Mouse (Mus musculus) yolk sac, embryonic 10.5 days (tissue): Measurements from ENCODE around the gene Iqck.

Source experiments
- DNase-seq: peaks from one replicate; pipeline ENCODE4 v3.0.0-alpha.2; 2017; ENCODE audit warnings: low spot score

Gene Iqck

DNA sequence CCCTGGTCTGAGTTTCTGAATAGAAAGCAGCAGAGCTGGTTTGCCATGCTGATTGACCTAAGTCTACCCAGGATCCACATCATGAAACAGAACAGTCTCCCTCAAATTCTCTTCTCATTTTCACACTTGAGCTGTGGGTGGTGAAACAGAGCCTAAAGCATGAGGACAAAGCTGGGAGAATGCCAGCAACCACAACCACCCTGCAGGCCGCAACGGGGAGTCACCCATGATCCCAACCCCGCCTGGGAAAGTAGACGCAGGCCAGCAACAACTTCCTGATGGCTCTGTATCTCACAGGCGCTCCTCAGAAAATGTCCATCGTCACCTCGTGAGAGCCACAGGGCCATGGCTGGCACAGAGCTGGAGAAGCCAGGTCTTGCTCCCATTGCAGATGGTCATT is 4.0 kb upstream of the Iqck start:
- no peak for DNase-seq

DNA sequence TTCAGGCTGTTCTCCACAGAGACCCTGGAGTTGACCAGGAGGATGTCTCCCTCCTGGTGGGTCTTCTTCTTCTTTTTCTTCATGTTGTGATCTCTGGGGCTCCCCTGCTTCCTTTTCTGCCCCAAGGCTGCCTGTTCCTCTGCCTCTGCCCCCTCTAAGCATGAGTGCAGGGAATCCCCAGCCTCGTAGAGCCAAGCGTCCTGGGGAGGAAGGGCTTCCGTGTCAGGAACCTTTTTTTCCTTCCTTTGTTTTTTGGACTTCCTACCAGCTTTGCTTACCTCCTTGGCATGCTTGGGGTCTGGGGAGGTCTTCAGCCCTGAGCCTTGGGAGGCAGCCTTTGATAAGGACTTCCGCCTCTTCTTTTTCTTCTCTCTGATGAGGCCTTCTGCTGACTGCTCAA is 2.9 kb upstream of the Iqck start:
- DNase-seq: no peak

DNA sequence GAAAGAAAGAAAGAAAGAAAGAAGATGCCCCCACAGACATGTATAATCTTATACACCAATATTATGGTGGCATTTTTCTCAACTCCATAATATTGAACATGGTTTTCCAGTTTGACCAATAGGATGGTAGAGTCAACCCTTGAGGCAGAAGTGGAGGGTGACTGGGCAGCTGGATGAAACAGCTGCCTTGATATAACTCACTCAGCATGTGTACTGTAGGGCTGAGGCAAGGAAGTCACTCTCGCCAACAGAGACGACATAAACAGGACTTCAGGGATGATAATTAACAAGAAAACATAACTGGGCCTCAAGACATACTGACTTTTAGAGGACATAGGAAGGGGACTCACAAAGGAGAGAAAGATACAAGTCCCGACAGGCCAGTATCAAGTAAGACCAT is 946 bp upstream of the Iqck start:
- no peak for DNase-seq

DNA sequence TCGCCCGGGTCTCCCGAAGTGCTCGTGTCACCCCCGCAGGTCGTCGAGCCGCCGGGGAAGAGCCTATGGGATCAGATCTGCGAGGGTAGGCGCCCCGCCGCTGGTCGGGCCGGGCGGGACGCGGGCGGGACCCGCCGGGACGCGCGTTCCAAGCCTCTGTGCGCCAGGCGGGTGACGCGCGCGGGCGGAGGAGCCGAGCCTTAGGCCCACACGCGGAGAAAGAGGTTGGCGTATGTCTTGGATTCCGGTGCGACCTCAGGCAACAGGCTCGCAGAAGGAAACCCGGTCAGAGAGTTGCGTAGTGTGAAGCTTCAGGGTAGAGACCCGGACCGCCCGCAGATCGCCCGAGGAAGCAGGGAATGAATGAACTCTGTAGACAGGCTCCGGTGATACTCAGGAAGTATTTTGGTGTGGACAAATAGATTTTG is 339 bp downstream of the Iqck start, which contains the start of gene Knop1:
Knop1 (minus strand) TSS at position 378 of the 428 bp plus-strand sequence.
- no peak for DNase-seq

DNA sequence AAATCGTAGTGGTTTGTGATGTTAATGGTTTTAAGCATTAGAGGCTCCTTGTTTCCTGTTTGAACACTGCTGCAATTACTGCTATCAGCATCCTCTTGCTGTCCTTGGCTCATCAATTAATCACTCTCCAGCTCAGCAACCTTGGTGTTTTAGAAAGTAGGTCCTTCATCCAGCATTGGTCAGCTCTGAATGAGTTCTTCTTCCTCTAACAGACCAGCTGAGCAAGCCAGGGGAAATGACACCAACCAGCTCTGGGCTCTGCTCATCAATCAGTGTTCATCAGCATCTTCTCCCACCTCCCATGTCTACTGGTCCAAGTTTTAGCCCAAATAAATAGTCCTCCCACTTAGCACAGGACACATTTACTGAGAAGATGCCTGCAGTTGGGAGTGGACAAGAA is 3.1 kb downstream of the Iqck start:
- DNase-seq: no peak

DNA sequence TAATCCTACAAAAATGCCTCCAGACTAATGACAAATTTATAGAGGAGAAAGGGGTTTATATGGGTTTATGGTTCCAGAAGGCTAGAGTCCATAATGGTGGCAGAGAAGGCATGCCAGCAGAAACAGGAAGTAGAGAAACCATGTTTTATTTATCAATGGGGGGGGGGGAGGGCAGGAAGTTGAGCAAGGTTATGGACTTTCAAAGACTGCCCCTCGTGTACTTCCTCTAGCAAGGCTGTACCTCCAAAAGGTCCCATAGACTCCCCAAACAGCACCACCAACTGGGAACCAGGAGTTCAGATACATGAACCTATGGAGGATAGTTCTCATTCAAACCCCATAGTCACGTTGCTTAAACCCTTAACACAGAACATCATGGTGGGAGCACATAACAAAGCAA is 9.8 kb downstream of the Iqck start:
- no peak for DNase-seq

DNA sequence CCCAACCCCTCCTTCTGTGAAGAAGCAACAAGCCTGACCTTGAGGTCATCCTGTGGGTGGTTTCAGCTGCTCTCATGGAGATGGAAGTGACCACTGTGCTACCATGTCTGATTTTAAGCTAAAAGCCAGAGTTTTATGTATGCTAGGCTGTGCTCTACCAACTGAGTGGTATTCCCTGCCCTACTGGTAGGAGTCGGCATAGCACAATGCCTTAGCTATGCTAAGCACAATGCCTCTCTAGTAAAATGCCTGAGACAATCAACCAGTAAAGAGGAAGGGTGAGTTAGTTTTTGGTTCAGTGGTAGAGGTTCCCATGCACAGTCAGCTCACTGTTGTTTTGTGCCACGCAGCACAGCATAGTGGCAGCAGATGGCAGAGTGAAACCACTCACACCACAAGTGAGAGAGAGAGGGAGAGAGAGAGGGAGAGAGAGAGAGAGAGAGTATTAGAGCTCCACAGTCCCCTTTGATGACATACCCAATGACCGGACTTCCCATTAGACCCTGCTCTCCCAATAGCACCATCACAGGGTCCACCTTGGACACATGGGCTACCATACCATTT is 24.0 kb downstream of the Iqck start:
- DNase-seq: no peak

DNA sequence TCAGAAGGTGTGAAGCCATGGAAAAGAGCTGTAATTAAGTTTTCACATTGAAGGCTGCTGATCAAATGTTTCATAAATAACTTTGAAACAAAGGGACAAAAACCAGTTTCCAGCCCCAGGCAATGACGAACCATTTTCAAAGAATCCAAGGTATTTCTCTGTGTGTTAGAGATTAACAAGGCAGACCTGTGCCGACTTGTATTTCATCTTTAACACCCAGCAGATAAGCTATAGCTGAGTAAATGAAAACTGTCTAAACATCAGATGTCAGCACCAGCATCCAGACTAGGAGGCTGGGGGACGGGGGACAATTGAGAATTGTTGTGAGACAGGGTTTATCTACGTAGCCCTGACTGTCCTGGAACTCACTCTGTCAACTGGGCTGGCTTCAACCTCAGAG is 28.4 kb downstream of the Iqck start:
- no peak for DNase-seq

DNA sequence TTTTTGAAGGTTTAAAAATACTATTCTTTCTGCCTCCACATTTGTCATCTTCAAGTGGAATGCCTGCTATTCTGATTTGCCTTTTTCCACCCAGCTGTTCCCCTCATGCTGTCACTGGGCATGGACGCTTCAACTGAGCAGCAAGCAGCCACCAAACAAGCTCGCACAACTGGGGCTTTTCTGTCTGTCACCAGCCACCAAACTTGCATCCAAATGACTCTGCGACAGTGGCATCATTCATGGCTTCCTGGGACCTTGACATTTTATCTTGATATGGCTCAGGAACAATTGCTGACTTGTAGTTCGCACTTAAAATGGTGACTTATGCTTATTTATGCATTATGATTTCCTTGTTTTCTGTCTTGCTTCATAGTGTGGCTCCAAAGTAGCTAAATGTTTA is 29.4 kb downstream of the Iqck start:
- DNase-seq: no peak

DNA sequence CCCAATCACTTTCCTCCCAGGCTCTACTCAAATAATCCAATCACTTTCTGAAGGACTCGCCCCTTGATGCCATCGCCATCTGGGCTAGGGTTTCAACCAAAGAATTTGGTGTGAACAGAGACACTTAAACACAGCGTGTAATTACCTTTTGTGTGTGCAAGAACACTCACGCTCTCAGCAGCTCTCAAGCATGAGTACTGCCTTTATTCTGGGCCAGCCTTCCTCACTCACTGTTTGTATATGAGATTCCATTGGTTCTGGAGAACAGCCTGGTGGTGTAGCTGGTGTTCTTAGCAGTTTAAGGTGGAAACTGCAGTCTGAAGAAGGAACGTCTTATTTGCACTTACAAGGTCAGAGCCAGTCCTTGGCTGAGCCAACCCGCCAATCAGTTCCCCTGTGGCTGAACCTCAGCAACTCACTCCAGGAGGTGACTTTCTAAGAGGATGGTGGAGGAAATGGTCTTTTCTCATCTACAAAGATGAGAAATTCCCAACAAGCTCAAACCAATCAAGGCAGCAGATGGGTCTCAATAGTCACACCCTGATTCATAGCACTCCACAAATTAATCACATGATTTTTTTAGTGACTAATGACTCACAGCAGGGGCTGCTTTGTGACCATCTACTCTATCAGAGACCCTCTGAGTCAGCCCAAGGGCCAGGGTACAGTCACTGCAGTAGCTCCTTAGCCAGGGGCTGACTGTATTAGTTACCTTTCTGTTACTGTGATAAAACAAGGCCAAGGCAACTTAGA is 31.9 kb downstream of the Iqck start:
- DNase-seq: no peak

DNA sequence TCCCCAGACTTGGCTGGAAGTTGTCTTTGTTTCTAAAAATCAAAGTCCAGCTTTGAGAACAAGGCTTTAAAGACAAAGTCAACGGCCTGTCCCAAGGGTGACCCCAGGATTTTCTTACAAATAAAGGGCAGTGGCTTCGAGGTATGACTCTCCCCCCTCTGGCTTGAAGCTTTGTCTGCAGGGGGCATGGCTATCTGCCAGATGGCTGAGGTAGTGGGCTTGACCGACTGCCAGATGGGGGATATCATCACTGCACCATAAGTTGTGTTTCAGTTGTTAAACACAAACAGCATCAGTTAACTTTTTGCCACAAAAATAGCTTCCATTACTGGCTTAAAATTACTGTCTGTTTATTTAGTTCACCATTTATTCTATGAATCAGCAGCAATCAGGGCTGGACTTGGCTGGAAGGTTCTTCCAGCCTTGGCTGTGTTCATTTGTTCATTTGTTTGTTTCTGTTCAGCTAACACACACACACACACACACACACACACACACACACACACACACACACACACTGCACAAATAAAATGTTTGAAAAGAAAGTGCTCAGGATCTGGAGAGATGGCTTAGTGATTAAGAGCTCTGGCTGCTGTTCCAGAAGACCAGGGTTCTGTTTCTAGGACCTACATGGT is 33.6 kb downstream of the Iqck start:
- DNase-seq: no peak

DNA sequence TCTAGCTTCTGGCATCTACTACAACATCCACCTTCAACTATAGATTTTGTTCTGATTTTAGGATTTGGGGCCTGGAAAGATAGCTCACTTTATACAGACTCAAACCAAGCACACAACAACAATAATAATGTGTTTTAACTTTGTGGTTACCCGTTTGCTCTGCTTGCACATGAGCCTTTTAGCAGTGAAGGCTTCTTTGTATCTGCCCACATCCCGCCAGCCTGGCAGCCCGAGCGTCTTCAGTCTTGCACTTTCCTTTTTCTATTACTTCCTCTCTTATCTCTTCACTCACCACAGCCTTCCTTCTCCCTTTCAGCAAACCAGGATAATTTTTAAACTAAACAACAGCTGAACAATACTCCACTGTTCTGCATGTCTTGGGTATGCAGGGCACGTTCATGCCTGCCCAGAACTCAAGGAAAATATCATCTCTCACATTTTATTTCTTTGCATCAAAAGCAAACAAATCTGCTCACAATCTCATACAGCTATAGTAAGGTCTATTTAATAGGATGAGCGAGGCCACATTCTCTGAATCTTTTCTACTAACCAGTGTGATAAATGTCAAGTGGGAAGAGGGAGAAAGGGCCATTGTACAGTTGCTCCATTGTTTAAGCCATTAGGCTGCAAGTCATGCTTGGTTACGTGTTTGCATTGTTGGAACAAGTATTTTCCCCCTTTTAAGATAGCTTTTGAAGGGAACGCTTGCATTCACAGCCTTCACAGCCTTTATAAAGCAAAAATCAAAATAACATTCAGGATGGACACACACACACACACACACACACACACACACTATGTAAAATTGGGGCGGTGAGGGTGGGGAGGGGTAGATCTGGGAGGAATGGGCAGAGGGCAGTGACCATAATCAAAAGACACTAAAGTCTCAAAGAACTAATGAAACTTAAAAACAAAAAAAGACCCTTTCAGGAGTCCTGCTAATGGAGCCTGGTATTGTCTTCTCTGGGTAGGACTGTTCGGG is 40.2 kb downstream of the Iqck start:
- no peak for DNase-seq

DNA sequence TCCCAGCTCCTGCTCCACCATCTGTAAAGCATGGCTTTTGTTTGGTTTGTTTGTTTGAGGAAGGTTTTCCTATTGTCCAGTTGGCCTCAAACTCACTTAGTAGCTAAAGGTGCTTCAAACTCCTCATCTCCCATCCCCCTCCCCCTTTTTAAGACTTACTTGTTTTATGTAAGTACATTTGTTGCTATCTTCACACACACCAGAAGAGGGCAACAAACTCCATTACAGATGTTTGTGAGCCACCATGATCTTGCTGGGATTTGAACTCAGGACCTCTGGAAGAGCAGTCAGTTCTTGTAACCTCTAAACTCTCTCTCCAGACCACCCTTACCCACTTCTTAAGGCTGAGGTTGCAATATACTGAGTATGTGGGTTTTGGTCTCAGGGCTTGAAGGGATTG is 42.5 kb downstream of the Iqck start:
- no peak for DNase-seq

DNA sequence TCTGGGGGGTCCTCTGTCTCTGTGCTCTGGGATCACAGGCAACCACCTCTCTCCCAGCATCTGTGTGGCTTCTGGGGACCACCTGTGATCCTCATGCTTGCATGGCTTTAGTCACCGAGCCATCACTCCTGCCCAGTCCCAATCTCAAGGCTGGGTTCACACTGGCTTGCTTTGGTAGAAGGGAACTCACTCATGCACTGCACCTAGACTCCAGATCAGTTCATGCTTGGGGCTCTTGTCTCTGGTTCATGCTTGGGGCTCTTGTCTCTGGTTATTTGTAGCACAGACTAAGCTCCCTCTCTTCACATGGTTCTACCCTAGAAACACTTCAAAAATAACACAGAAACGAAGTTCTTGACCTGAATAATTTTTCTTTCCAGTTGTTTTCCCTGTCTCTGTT is 44.5 kb downstream of the Iqck start:
- no peak for DNase-seq

DNA sequence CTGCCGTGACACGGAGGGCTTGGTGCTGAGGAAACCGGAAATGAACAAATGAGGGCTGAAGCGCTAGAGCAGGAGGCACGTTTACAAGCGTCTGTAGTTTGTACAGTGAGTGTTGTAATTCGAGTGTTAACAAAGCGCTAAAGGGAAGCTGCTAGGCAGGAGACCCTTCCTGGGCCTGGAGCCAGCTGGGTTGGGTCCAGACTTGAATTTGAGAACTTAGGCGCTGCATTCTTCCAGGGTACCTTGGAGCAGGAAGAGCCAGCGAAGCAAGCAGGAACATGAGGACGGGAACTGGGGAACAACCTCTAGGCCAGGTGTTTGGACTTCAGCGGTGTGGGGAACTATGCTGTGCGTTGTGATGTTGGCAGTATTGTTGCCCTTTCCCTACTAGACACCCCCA is 47.4 kb downstream of the Iqck start:
- no peak for DNase-seq

DNA sequence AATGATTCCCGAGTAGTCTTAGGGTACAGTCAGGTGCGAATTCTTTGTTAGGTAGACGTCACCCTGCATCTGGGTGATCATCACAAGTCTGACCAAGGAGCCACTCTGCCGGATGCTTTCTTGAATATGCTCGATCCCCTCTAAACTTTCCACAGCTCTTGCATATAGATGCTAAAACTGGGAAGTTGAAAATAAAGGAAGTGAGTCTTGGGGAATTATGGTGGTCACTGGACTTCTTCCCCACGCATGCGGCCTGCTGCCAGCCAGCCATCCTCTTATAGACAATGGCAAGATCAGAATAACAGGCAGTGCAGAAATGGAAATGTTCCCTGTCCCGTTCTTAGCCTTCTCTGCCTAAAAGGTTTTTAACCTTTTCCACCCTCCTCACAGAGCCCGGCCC is 48.3 kb downstream of the Iqck start:
- DNase-seq: no peak

DNA sequence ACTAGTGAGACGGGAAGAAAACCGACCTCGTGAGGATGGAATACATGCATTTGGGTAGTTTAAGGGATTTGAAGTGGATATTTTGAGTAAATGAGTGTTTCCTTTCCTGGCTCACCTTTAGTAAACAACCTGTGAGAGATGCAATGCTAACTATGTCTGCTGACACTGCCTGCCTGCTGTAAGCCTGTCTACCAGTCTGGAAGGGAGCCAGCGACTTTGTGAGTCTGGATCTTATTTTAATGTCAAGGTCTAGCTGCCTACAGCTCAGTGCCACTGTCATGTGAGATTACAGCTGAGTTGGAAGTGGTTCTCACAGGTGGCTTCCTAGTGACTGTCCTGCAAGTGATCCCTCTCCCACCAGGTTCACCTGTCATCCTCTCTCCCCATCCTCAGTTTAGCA is 49.0 kb downstream of the Iqck start:
- DNase-seq: no peak

DNA sequence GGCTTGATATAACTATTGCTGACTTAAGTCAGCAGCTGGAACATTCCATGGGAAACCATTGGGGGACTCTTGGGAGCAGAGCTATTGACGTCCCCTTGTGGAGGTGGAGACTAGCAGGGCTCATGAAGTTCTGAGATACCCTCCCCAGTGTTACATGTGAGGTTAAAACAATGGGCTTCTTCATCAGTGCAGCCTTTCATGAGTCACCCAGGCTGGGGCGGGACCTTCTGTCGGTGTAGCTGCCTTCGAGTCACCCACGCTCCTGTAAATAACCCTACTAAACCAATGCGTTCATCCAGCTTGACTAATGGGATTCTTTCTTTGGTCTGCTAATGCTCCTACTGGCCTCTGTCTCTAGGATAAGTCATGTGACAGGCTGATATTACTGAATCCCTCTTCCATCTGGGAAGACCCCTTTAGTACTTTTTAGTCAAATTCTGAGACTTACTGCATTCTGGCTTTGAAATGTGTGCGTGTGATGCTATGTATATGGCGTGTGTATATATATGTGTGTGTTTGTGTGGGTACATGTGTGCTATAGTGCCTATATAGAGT is 53.5 kb downstream of the Iqck start:
- DNase-seq: no peak

DNA sequence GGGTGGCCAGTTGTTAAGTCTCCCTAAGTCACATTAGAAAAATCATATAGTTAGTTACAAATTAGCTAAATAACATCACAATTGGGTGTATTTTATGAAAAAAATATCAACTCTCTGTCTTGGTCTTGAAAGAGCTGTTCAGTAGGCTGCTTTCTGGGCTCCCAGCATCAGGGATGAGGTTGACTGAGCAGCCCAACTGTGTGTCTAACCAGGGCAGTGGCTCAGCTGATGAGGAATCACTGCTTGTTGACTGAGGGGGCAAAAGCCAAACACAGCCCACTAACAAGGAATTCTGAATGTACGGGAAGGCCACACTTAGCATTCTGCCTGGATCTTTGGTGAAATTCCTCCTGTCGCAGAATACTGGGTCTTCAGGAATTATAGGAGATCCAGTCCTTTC is 54.9 kb downstream of the Iqck start:
- DNase-seq: no peak

DNA sequence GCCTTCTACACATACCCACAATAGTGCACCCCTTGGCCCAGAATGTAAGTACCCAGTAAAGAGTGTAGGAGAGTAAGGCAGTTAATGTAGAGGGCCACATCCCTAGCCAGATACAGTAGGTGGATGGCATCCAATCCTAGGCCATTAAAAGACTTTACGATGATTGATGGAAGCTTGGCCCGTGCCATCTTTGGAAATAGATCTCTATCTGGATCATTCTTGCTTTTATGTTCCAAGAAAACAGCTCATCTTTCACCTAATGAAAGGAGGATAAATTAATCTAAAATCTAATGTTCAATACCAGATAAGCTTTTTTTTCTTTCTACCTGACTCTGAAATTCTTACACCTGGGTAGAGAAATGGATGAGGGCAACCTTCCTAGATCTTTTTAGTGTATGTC is 55.6 kb downstream of the Iqck start:
- no peak for DNase-seq

DNA sequence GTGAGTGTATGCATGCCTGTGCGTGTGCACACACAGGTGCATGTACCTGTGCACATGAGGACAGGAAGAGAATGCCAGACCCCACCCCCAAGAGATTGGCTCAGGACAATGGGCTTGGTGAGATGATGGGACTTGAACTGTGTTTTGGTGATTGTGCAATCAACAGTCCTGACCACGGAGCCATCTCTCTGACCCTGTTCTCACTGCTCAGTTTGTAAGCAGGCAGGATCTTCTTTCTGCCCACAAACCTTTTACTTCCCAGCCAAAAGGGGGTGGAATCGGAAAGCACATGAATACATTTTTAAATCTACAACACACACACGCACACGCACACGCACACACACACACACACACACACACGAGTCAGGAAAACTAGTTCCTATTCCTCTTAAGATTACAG is 56.0 kb downstream of the Iqck start:
- DNase-seq: no peak

DNA sequence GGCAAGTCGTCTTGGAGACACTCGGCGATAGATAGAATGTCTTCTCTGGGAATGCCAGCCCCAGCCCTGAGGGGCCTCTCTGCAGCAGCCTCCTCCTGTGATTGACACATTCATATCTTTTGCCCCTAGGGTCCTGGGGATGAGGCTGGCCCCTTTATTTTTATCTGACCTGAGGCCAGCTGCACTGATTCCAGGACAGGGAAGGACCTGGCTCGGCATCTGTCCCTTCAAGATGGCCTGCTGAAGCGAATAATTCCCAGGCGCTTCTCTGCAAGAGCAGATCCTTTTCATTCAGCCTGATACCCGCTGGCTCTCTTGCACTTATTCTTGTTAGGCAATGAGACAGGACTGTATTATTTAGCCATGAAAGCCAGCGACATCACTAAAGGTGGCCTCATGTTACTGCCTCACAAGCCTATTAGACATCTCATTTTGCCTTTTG is 56.5 kb downstream of the Iqck start:
- DNase-seq: no peak
